Mouse (Mus musculus) bone marrow macrophage, adult 2 months (primary cell): ENCODE data around the gene Dusp6.

ENCODE experiments used
- CTCF ChIP-seq: IDR thresholded peaks from 2 replicates; pipeline ENCODE4 v1.5.1; 2012; ENCODE audit warnings: low read depth, mild to moderate bottlenecking, low read length, moderate library complexity
- POLR2A ChIP-seq: IDR thresholded peaks from 2 replicates; pipeline ENCODE4 v1.6.1; 2012; ENCODE audit warnings: mild to moderate bottlenecking, low read depth, low read length, borderline replicate concordance

DNA sequence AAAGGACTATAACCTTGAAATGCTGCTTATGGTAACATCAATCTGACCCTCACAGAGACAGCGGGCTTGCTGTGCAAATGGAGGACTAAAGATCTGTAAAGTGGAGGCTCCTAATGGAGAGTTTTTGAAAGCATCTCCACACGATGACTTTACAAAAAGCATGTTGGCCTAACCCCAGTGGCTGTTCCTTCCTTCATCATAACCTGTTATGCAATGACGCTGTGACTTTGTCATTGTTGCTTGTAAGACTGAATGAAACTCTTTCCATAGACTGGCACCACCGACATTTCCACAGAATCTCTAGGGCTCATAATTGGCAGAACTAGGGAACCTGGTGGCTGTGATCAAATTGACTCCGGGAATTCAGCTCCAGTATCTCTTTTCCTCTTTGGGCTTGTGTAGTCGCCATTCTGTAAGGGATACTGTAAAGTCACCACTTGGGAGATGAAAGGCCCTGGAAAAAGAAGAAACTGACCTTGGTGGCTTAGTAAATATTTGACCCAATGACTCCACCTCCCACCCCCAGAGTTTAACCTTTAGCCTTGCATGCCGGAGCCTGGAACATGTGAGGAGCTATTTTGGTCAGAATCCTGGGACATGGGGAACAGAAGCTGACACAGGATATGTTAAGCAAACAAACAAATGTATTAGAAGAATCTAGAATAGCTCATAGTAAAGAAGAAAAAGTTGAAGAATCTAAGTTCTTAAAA is 30.4 kb upstream of the Dusp6 start:
- no peak for TF ChIP-seq CTCF
- no peak for TF ChIP-seq POLR2A
